Comparison of ENCODE assay signal across 10 mouse cellular contexts in the genomic region with DNA sequence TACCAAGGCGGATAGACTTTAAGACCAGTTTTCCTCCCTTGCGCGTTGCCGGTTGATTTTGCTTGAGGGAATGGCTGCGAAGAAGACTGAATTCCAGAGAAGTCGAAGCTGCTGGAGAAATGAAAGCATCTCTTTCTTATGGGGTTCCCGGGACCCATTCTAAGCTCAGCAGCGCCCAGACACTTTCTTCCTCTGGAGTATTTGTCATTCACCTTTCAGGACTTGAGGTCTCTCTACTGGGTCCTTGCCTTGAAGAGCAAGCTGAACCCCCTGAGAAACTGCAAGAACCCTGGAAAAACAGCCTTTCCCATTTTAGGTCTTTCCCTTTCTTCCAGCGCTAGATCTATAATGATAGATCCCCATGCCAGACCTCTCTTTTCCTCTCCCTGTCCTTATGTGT.
DNase-seq lines count a peak whose midpoint lies in the region; ATAC-seq and TF ChIP-seq lines count a peak whose summit lies in the region.
"Had no signal": no experiment of that assay in that cellular context is flagged by ENCODE, and none has a peak within 500 bp of the region (broad histone marks: within the 10 kb centered on the region; RNA-seq: fewer than 3 reads in every experiment).

No protein-coding gene starts in this region.

- no peak for DNase-seq in left cerebral cortex, adult 2 months (ENCODE audit: extremely low spot score in 1 of 2, low spot score in 2 of 2)
- DNase-seq in left cerebral cortex, postnatal 10 days (ENCODE audit: extremely low spot score in 1 of 2, low spot score in 2 of 2), result no peak
- DNase-seq in gastrocnemius, postnatal 4 days (ENCODE audit: low spot score in 2 of 2), result no peak
- DNase-seq in c-Kit-positive CD71-positive TER-119-positive erythroid progenitor cells, embryonic 14.5 days (ENCODE audit: low spot score), result no peak
- DNase-seq in left cerebral cortex, adult 8-10 months (ENCODE audit: low spot score in 2 of 2), result no peak
- DNase-seq: lung, postnatal 36 days; thymus, postnatal 4 days had no signal

- H3K9ac ChIP-seq in forebrain, embryonic 12.5 days, result peak overlapping the region; percentile 65
- no peak overlapping the region for H3K9ac ChIP-seq in intestine, embryonic 16.5 days (ENCODE audit: low read depth, low read length)
- H3K9ac ChIP-seq in neural tube, embryonic 15.5 days (replicated peaks), result peak overlapping the region; percentile 66

- peaks cover 35% of the 10 kb centered on the region for H3K27me3 ChIP-seq in forebrain, embryonic 12.5 days
- peaks cover 37% of the 10 kb centered on the region for H3K27me3 ChIP-seq in intestine, embryonic 16.5 days (replicated peaks; ENCODE audit: control insufficient read depth, insufficient read depth, low read length)
- H3K27me3 ChIP-seq in neural tube, embryonic 15.5 days (replicated peaks), result no peaks in the 10 kb centered on the region

- peak overlapping the region; percentile 46 for H3K4me3 ChIP-seq in left cerebral cortex, adult 2 months
- H3K4me3 ChIP-seq in forebrain, embryonic 12.5 days (replicated peaks), result peak overlapping the region; percentile 54
- H3K4me3 ChIP-seq in intestine, embryonic 16.5 days (ENCODE audit: low read length), result peak overlapping the region; percentile 54
- peak overlapping the region; percentile 56 for H3K4me3 ChIP-seq in neural tube, embryonic 15.5 days (replicated peaks)

- intact Hi-C loops in left cerebral cortex, adult 2 months (cut with DNase I), result loop anchor here (5.0 to 10.0 kb wide), 2 partner anchors 82 to 460 kb away; no protein-coding TSS in a partner anchor
- intact Hi-C loops in left cerebral cortex, postnatal 10 days (cut with DNase I), result loop anchor here (10.0 kb wide), 1 partner anchor 560 kb away; no protein-coding TSS in a partner anchor

- TF ChIP-seq CTCF in left cerebral cortex, adult 2 months (IDR thresholded peaks at IDR 0.05), result no peak

- H3K4me2 ChIP-seq in forebrain, embryonic 12.5 days, result peak overlapping the region; percentile 94
- peak overlapping the region; percentile 23 for H3K4me2 ChIP-seq in intestine, embryonic 16.5 days (ENCODE audit: low read depth, low read length)
- peak overlapping the region; percentile 79 for H3K4me2 ChIP-seq in neural tube, embryonic 15.5 days

- 7% methylated on average over 9 of the region's 9 CpGs for WGBS in forebrain, embryonic 12.5 days
- WGBS in intestine, embryonic 16.5 days, result 10% methylated on average over 9 of the region's 9 CpGs
- 9% methylated on average over 9 of the region's 9 CpGs for WGBS in neural tube, embryonic 15.5 days

- peaks cover 19% of the 10 kb centered on the region for H3K4me1 ChIP-seq in forebrain, embryonic 12.5 days
- peaks cover 8% of the 10 kb centered on the region; the same call in 1 of the 2 replicates for H3K4me1 ChIP-seq in intestine, embryonic 16.5 days (ENCODE audit: control insufficient read depth, insufficient read depth, low read length)
- peaks cover 18% of the 10 kb centered on the region for H3K4me1 ChIP-seq in neural tube, embryonic 15.5 days

- no peaks in the 10 kb centered on the region for H3K9me3 ChIP-seq in forebrain, embryonic 12.5 days
- no peaks in the 10 kb centered on the region for H3K9me3 ChIP-seq in intestine, embryonic 16.5 days (ENCODE audit: control insufficient read depth, low read length)
- no peaks in the 10 kb centered on the region for H3K9me3 ChIP-seq in neural tube, embryonic 15.5 days (replicated peaks)

- peak overlapping the region; percentile 75 for H3K27ac ChIP-seq in left cerebral cortex, adult 2 months
- H3K27ac ChIP-seq in forebrain, embryonic 12.5 days, result no peak overlapping the region
- H3K27ac ChIP-seq in intestine, embryonic 16.5 days (ENCODE audit: low read length), result no peak overlapping the region
- H3K27ac ChIP-seq in neural tube, embryonic 15.5 days (replicated peaks), result peak overlapping the region; percentile 82; the same call in 1 of the 2 replicates

- H3K36me3 ChIP-seq in forebrain, embryonic 12.5 days (replicated peaks), result no peaks in the 10 kb centered on the region
- no peaks in the 10 kb centered on the region for H3K36me3 ChIP-seq in intestine, embryonic 16.5 days (ENCODE audit: control insufficient read depth, insufficient read depth, low read length)
- H3K36me3 ChIP-seq in neural tube, embryonic 15.5 days, result no peaks in the 10 kb centered on the region

- no peak for ATAC-seq in forebrain, embryonic 12.5 days (ENCODE audit: low FRiP score)
- ATAC-seq in intestine, embryonic 16.5 days, result no peak
- no peak for ATAC-seq in neural tube, embryonic 15.5 days (ENCODE audit: low FRiP score)

Comparison
In these comparisons a context has a peak if more than half of its experiments do, and no peak if none do; other contexts are left out.
1. H3K27ac ChIP-seq: peak in left cerebral cortex, adult 2 months (single experiment) and neural tube, embryonic 15.5 days (single experiment); none in forebrain, embryonic 12.5 days (single experiment) and intestine, embryonic 16.5 days (single experiment).
2. H3K4me2 ChIP-seq: peak in every context shown above with its lines; median percentile 94 in forebrain, embryonic 12.5 days; 79 in neural tube, embryonic 15.5 days; 23 in intestine, embryonic 16.5 days.
3. Peak in every context shown above with its lines, with median percentiles within 50 percentile points of each other: H3K4me3 ChIP-seq.